In genomic region chr7:65783773-65784172, GRCm38 (mm10) we compare ENCODE assay signal across 26 mouse cellular contexts.
"Had no signal": no experiment of that assay in that cellular context is flagged by ENCODE, and none has a peak within 500 bp of the region (broad histone marks: within the 10 kb centered on the region; RNA-seq: fewer than 3 reads in every experiment).

No protein-coding gene starts in this region.

- H3K27ac ChIP-seq: gastrocnemius, adult 2 months; heart, adult 2 months; heart, embryonic 13.5 days; heart, embryonic 15.5 days; hindbrain, embryonic 10.5 days; hindbrain, embryonic 12.5 days; hindbrain, embryonic 14.5 days; intestine, embryonic 15.5 days; layer of hippocampus, adult 2 months; left cerebral cortex, adult 2 months; limb, embryonic 13.5 days; limb, embryonic 15.5 days; liver, embryonic 12.5 days; liver, embryonic 14.5 days had no signal

- H3K4me1 ChIP-seq: heart, embryonic 13.5 days; heart, embryonic 15.5 days; hindbrain, embryonic 12.5 days; liver, embryonic 12.5 days had no signal

- H3K9ac ChIP-seq: heart, embryonic 13.5 days; heart, embryonic 15.5 days; hindbrain, embryonic 12.5 days; hindbrain, embryonic 14.5 days; intestine, embryonic 15.5 days; limb, embryonic 13.5 days; limb, embryonic 15.5 days; liver, embryonic 12.5 days; liver, embryonic 14.5 days had no signal

- ATAC-seq: forebrain, embryonic 16.5 days; hindbrain, embryonic 16.5 days; inflammation-experienced regulatory T-cells, adult 6 months; intestine, embryonic 15.5 days; intestine, postnatal 0 days; liver, embryonic 12.5 days had no signal

- H3K4me3 ChIP-seq: gastrocnemius, adult 2 months; heart, adult 2 months; heart, embryonic 13.5 days; heart, embryonic 15.5 days; hindbrain, embryonic 10.5 days; hindbrain, embryonic 12.5 days; intestine, embryonic 15.5 days; layer of hippocampus, adult 2 months; left cerebral cortex, adult 2 months; limb, embryonic 13.5 days; limb, embryonic 15.5 days; liver, embryonic 12.5 days had no signal

- H3K27me3 ChIP-seq: heart, embryonic 15.5 days; hindbrain, embryonic 12.5 days; intestine, embryonic 15.5 days; limb, embryonic 13.5 days; limb, embryonic 15.5 days; liver, embryonic 12.5 days had no signal

- H3K9me3 ChIP-seq: heart, embryonic 13.5 days; heart, embryonic 15.5 days; hindbrain, embryonic 10.5 days; hindbrain, embryonic 12.5 days; intestine, embryonic 15.5 days; limb, embryonic 13.5 days; limb, embryonic 15.5 days; liver, embryonic 12.5 days had no signal

- DNase-seq: gastrocnemius, adult 2 months; gastrocnemius, postnatal 10 days; gastrocnemius, postnatal 25 days; heart, adult 2 months; heart, postnatal 14 days; heart, postnatal 36 days; kidney, adult 18-20 months; kidney, adult 9 months; kidney, postnatal 36 days had no signal

- H3K4me2 ChIP-seq: heart, embryonic 11.5 days; heart, embryonic 13.5 days; heart, embryonic 15.5 days; hindbrain, embryonic 12.5 days; hindbrain, embryonic 14.5 days; intestine, embryonic 15.5 days; limb, embryonic 13.5 days; limb, embryonic 15.5 days; liver, embryonic 12.5 days had no signal

- H3K36me3 ChIP-seq: heart, embryonic 13.5 days; heart, embryonic 15.5 days; hindbrain, embryonic 10.5 days; hindbrain, embryonic 12.5 days; intestine, embryonic 15.5 days; limb, embryonic 13.5 days; limb, embryonic 15.5 days; liver, embryonic 12.5 days had no signal
